Mouse (Mus musculus) forebrain, embryonic 14.5 days (tissue): ENCODE results near the gene Fitm2. TPM values are rescaled to one million over a fixed set of nuclear protein-coding genes. Genes with fewer than 3 reads are reported as not detected.

Experiments used
- ATAC-seq: fragments of 200-750 bp; cut with Nextera tagmentation; 2 replicates; pipeline ENCODE4 v1.8.0; 2017; ENCODE audit warnings: mild to moderate bottlenecking, moderate library complexity
- DNase-seq: peaks from one replicate; pipeline ENCODE4 v3.0.0-alpha.2; 2015; ENCODE audit warnings: low spot score
- H3K27ac ChIP-seq: fragments of 300-500 bp; sonication (generic); 2 replicates; pipeline ENCODE4 v1.5.1; 2014; ENCODE audit warnings: low read depth, mild to moderate bottlenecking, control low read depth, low read length, moderate library complexity
- H3K27me3 ChIP-seq: fragments of 300-500 bp; sonication (generic); replicated peaks from 2 replicates; pipeline ENCODE4 v1.6.1; 2014; ENCODE audit warnings: low read length, control low read depth, mixed read lengths; ENCODE audit not compliant: control insufficient read depth, insufficient read depth
- H3K36me3 ChIP-seq: fragments of 300-500 bp; sonication (generic); 2 replicates; pipeline ENCODE4 v1.6.1; 2014; ENCODE audit warnings: low read length, control low read depth; ENCODE audit not compliant: control insufficient read depth, insufficient read depth
- H3K4me1 ChIP-seq: fragments of 300-500 bp; sonication (generic); 2 replicates; pipeline ENCODE4 v1.6.1; 2014; ENCODE audit warnings: antibody characterized with exemption, low read length, control low read depth; ENCODE audit not compliant: control insufficient read depth, insufficient read depth
- H3K4me2 ChIP-seq: fragments of 300-500 bp; sonication (generic); 2 replicates; pipeline ENCODE4 v1.6.1; 2014; ENCODE audit warnings: mild to moderate bottlenecking, control low read depth, low read length
- H3K4me3 ChIP-seq: fragments of 300-500 bp; sonication (generic); 2 replicates; pipeline ENCODE4 v1.5.1; 2014; ENCODE audit warnings: low read depth, low read length, control low read depth
- H3K9ac ChIP-seq: fragments of 300-500 bp; sonication (generic); 2 replicates; pipeline ENCODE4 v1.6.1; 2014; ENCODE audit warnings: mild to moderate bottlenecking, low read length, control low read depth, moderate library complexity
- H3K9me3 ChIP-seq: fragments of 300-500 bp; sonication (generic); replicated peaks from 2 replicates; pipeline ENCODE4 v1.6.1; 2016; ENCODE audit warnings: low read length, control low read depth, mixed read lengths; ENCODE audit not compliant: control insufficient read depth
- WGBS: fragments of 180-500 bp; shearing (Covaris S2); extraction: QIAGEN DNeasy Blood & Tissue Kit; methylation state at CpG from one replicate; pipeline ENCODE4 v1.1.7; 2014; 5-methylcytosine and 5-hydroxymethylcytosine counted together
- polyA plus RNA-seq: library from polyadenylated mRNA; unstranded; fragments of >200 nt; fragmentation: Nextera tagmentation; extraction: Ambion mirVana; gene quantifications from 2 replicates; pipeline ENCODE4 v1.2.1, GENCODE M21; 2014

Fitm2 gene
- polyA plus RNA-seq, 1 experiment from 2014 or later: 8.6 TPM

GRCm38 (mm10) chr2:163460622-163461021 lies 11.8 kb downstream of the Fitm2 start:
- Histone ChIP-seq H3K27ac (no peak overlapping the region), H3K9ac (no peak overlapping the region), H3K27me3 (no peaks in the 10 kb centered on the region), H3K4me2 (no peak overlapping the region), H3K36me3 (no peaks in the 10 kb centered on the region), H3K4me3 (no peak overlapping the region), H3K4me1 (peaks cover 3% of the 10 kb centered on the region; the same call in 1 of the 2 replicates), H3K9me3 (no peaks in the 10 kb centered on the region)
- no peak for DNase-seq
- no peak for ATAC-seq
- WGBS: 91% methylated on average over 8 of the region's 8 CpGs

- Histone ChIP-seq H3K4me1 (peaks cover 3% of the 10 kb centered on the region; the same call in 1 of the 2 replicates), H3K27ac (no peak overlapping the region), H3K27me3 (no peaks in the 10 kb centered on the region), H3K4me3 (no peak overlapping the region), H3K4me2 (peak overlapping the region; percentile 22), H3K9me3 (no peaks in the 10 kb centered on the region), H3K36me3 (peaks cover 7% of the 10 kb centered on the region), H3K9ac (no peak overlapping the region)
- ATAC-seq (0 out of 2 replicates have a peak, but pooled peaks have one; percentile 40), DNase-seq (peak; percentile 27)
- WGBS: 48% methylated on average over 10 of the region's 10 CpGs
These were observed 13.0 kb downstream of the Fitm2 start for GRCm38 (mm10) chr2:163459380-163459779.

GRCm38 (mm10) chr2:163458539-163459265 lies 13.7 kb downstream of the Fitm2 start:
- no peaks in the 10 kb centered on the region for H3K27me3 ChIP-seq
- H3K9ac ChIP-seq: no peak overlapping the region
- ATAC-seq: 0 out of 2 replicates have a peak, but pooled peaks have one; percentile 18
- WGBS: 52% methylated on average over 27 of the region's 27 CpGs
- no peak overlapping the region for H3K4me3 ChIP-seq
- DNase-seq: no peak
- peak overlapping the region; percentile 22 for H3K4me2 ChIP-seq
- H3K9me3 ChIP-seq: no peaks in the 10 kb centered on the region
- peaks cover 3% of the 10 kb centered on the region; the same call in 1 of the 2 replicates for H3K4me1 ChIP-seq
- H3K36me3 ChIP-seq: peaks cover 14% of the 10 kb centered on the region
- no peak overlapping the region for H3K27ac ChIP-seq

GRCm38 (mm10) chr2:163453378-163453777 lies 19.1 kb downstream of the Fitm2 start:
- no peak overlapping the region for H3K9ac ChIP-seq
- H3K9me3 ChIP-seq: no peaks in the 10 kb centered on the region
- 90% methylated on average over 13 of the region's 13 CpGs for WGBS
- H3K27ac ChIP-seq: no peak overlapping the region
- ATAC-seq (no peak), DNase-seq (no peak)
- H3K36me3 ChIP-seq: peaks cover 37% of the 10 kb centered on the region
- 0 out of 2 replicates have a peak, but pooled peaks cover 2% of the 10 kb centered on the region for H3K4me1 ChIP-seq
- no peaks in the 10 kb centered on the region for H3K27me3 ChIP-seq
- H3K4me2 ChIP-seq: no peak overlapping the region
- no peak overlapping the region for H3K4me3 ChIP-seq

- ATAC-seq (no peak), DNase-seq (no peak)
- Histone ChIP-seq H3K4me3 (no peak overlapping the region), H3K27me3 (no peaks in the 10 kb centered on the region), H3K9ac (no peak overlapping the region), H3K4me2 (no peak overlapping the region), H3K27ac (no peak overlapping the region), H3K4me1 (0 out of 2 replicates have a peak, but pooled peaks cover 2% of the 10 kb centered on the region), H3K36me3 (peaks cover 43% of the 10 kb centered on the region), H3K9me3 (no peaks in the 10 kb centered on the region)
- 88% methylated on average over 6 of the region's 6 CpGs for whole genome bisulfite sequencing
These were observed 19.7 kb downstream of the Fitm2 start for GRCm38 (mm10) chr2:163452738-163453137.

- Histone ChIP-seq H3K27me3 (no peaks in the 10 kb centered on the region), H3K36me3 (peaks cover 55% of the 10 kb centered on the region), H3K27ac (no peak overlapping the region), H3K4me3 (no peak overlapping the region), H3K4me1 (0 out of 2 replicates have a peak, but pooled peaks cover 2% of the 10 kb centered on the region), H3K9me3 (no peaks in the 10 kb centered on the region), H3K9ac (no peak overlapping the region), H3K4me2 (no peak overlapping the region)
- WGBS: 64% methylated on average over 6 of the region's 6 CpGs
- DNase-seq (peak; percentile 82), ATAC-seq (peak; percentile 62; the same call in 1 of the 2 replicates)
These were observed 21.6 kb downstream of the Fitm2 start for GRCm38 (mm10) chr2:163450668-163451295.

- Histone ChIP-seq H3K4me3 (no peak overlapping the region), H3K4me2 (no peak overlapping the region), H3K27me3 (no peaks in the 10 kb centered on the region), H3K27ac (no peak overlapping the region), H3K36me3 (peaks cover 47% of the 10 kb centered on the region), H3K4me1 (0 out of 2 replicates have a peak, but pooled peaks cover 2% of the 10 kb centered on the region), H3K9me3 (no peaks in the 10 kb centered on the region), H3K9ac (no peak overlapping the region)
- ATAC-seq: no peak
- WGBS: 75% methylated on average over 3 of the region's 3 CpGs
- no peak for DNase-seq
These were observed 23.2 kb downstream of the Fitm2 start for GRCm38 (mm10) chr2:163449276-163449675.

GRCm38 (mm10) chr2:163447375-163447774 lies 25.1 kb downstream of the Fitm2 start:
- Histone ChIP-seq H3K4me1 (0 out of 2 replicates have a peak, but pooled peaks cover 2% of the 10 kb centered on the region), H3K9ac (no peak overlapping the region), H3K4me3 (no peak overlapping the region), H3K27me3 (no peaks in the 10 kb centered on the region), H3K9me3 (no peaks in the 10 kb centered on the region), H3K27ac (no peak overlapping the region), H3K36me3 (peaks cover 34% of the 10 kb centered on the region), H3K4me2 (no peak overlapping the region)
- no peak for DNase-seq
- 86% methylated on average over 12 of the region's 12 CpGs for WGBS
- no peak for ATAC-seq

- Histone ChIP-seq H3K9ac (no peak overlapping the region), H3K4me3 (no peak overlapping the region), H3K9me3 (no peaks in the 10 kb centered on the region), H3K4me2 (no peak overlapping the region), H3K4me1 (peaks cover 10% of the 10 kb centered on the region), H3K36me3 (peaks cover 19% of the 10 kb centered on the region; the same call in 1 of the 2 replicates), H3K27me3 (no peaks in the 10 kb centered on the region), H3K27ac (no peak overlapping the region)
- ATAC-seq (no peak), DNase-seq (no peak)
- 70% methylated on average over 7 of the region's 7 CpGs for WGBS
These were observed 28.4 kb downstream of the Fitm2 start for GRCm38 (mm10) chr2:163444017-163444416.
